Mouse (Mus musculus) hindbrain, embryonic 16.5 days (tissue): ENCODE measurements around the gene Zfp784. TPM values are rescaled to one million over a fixed set of nuclear protein-coding genes. Genes with fewer than 3 reads are reported as not detected.
"Not testable (repeated sequence)": the region's sequence is repeated elsewhere in the genome, so short reads cannot be mapped to it uniquely, and the experiment has no call there.

ENCODE experiments used
- ATAC-seq: fragments of 200-750 bp; cut with Nextera tagmentation; 2 replicates; pipeline ENCODE4 v1.8.0; 2017; ENCODE audit warnings: moderate TSS enrichment, moderate library complexity
- H3K27ac ChIP-seq: fragments of 300-500 bp; sonication (generic); 2 replicates; pipeline ENCODE4 v1.5.1; 2014; ENCODE audit warnings: low read depth, mild to moderate bottlenecking, control low read depth, low read length, moderate library complexity
- H3K27me3 ChIP-seq: fragments of 300-500 bp; sonication (generic); replicated peaks from 2 replicates; pipeline ENCODE4 v1.6.1; 2014; ENCODE audit warnings: low read length; ENCODE audit not compliant: control insufficient read depth, insufficient read depth
- H3K36me3 ChIP-seq: fragments of 300-500 bp; sonication (generic); 2 replicates; pipeline ENCODE4 v1.6.1; 2014; ENCODE audit warnings: mild to moderate bottlenecking, low read length, moderate library complexity, mixed read lengths; ENCODE audit not compliant: control insufficient read depth, insufficient read depth
- H3K4me1 ChIP-seq: fragments of 300-500 bp; sonication (generic); 2 replicates; pipeline ENCODE4 v1.6.1; 2014; ENCODE audit warnings: low read depth, low read length; ENCODE audit not compliant: control insufficient read depth, insufficient read depth
- H3K4me2 ChIP-seq: fragments of 300-500 bp; sonication (generic); 2 replicates; pipeline ENCODE4 v1.6.1; 2014; ENCODE audit warnings: mild to moderate bottlenecking, low read length, control low read depth, moderate library complexity
- H3K4me3 ChIP-seq: fragments of 300-500 bp; sonication (generic); 2 replicates; pipeline ENCODE4 v1.5.1; 2014; ENCODE audit warnings: mild to moderate bottlenecking, low read length, control low read depth, moderate library complexity
- H3K9ac ChIP-seq: fragments of 300-500 bp; sonication (generic); 2 replicates; pipeline ENCODE4 v1.6.1; 2014; ENCODE audit warnings: low read depth, mild to moderate bottlenecking, control low read depth, low read length, moderate library complexity
- H3K9me3 ChIP-seq: fragments of 300-500 bp; sonication (generic); 2 replicates; pipeline ENCODE4 v1.6.1; 2014; ENCODE audit warnings: mild to moderate bottlenecking, low read length, moderate library complexity; ENCODE audit not compliant: control insufficient read depth
- WGBS: fragments of 180-500 bp; shearing (Covaris S2); extraction: QIAGEN DNeasy Blood & Tissue Kit; methylation state at CpG from one replicate; pipeline ENCODE4 v1.1.7; 2014; 5-methylcytosine and 5-hydroxymethylcytosine counted together
- polyA plus RNA-seq: library from polyadenylated mRNA; unstranded; fragments of >200 nt; fragmentation: Nextera tagmentation; extraction: Ambion mirVana; gene quantifications from 2 replicates; pipeline ENCODE4 v1.2.1, GENCODE M21; 2015

Gene Zfp784
- polyA plus RNA-seq, 1 experiment from 2014 or later = 9.7 TPM

DNA sequence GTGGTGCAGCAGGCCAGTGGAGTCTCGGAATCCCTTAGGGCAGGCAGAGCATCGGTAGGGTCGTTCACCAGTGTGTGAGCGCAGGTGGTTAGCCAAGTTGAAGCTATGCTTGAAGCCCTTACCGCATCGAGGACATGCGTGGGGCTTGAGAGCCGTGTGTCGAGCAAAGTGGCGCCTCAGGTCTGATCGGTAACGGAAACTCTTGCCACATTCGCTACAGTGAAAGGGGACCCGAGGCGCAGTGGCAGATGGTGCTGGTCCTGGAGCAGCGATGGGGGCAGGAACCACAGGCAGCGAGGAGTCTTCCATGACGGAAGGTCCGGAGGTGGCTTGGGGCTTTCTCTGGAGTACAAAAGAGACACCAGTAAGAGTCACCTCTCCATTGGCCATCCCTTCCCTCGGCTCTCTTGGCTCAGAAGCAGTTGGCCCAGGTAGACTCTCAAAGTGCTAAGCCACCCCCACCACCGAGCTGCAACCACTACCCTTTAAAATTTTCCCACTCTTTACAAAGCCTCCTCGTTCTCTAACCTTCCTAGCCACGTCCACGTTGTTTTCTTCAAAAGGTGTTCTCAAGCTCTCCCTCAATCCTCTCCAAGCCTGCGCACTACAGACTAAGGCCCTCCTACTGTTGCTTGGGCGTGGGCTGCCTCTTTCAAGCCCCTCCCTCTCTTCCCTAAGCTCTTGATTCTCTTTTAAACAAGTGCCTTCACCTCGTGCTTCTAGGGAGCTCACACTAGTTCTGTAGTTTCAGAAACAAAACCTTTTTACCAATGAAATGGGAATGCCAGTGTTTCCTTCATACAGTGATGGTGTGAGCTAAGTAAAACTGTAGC lies 25.3 kb downstream of the Zfp784 start:
- WGBS = 92% methylated on average over 27 of the region's 27 CpGs
- Histone ChIP-seq H3K9me3 (no peaks in the 10 kb centered on the region), H3K36me3 (peaks cover 40% of the 10 kb centered on the region), H3K27me3 (no peaks in the 10 kb centered on the region), H3K4me1 (peaks cover 8% of the 10 kb centered on the region), H3K4me2 (no peak overlapping the region), H3K27ac (no peak overlapping the region), H3K9ac (no peak overlapping the region), H3K4me3 (no peak overlapping the region)
- ATAC-seq = no peak

GRCm38 (mm10) chr7:5008229-5008628 lies 30.0 kb downstream of the Zfp784 start:
- Histone ChIP-seq H3K4me3 (no peak overlapping the region), H3K4me2 (no peak overlapping the region), H3K27ac (no peak overlapping the region), H3K9me3 (no peaks in the 10 kb centered on the region), H3K36me3 (peaks cover 51% of the 10 kb centered on the region), H3K4me1 (no peaks in the 10 kb centered on the region), H3K27me3 (no peaks in the 10 kb centered on the region), H3K9ac (no peak overlapping the region)
- no peak for ATAC-seq
- 96% methylated on average over 25 of the region's 26 CpGs for WGBS

DNA sequence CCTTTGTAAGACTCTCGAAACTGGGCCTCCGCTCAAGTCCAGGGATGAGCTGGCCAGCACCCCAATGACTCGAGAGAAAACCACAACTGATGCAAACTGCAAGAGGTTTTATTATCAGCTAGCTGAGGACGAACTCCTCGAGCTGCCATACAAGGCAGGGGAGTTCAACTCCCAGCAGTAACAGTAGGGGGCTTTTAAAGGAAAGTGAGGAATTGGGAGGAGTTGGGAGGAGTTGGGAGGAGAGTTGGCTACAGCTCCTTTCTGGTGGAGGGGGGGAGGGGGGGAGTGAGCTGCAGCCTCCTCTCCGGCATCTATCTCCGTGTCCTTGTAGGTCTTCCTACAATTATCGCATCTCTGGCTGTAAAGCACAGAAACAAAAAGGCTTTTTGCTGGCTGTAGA lies 35.4 kb downstream of the Zfp784 start:
- not testable (repeated sequence) for H3K4me2 ChIP-seq, H3K9me3 ChIP-seq, H3K4me3 ChIP-seq, H3K9ac ChIP-seq, ATAC-seq, H3K27me3 ChIP-seq, H3K27ac ChIP-seq, H3K4me1 ChIP-seq
- peaks cover 11% of the 10 kb centered on the region; the same call in 1 of the 2 replicates for H3K36me3 ChIP-seq
- 63% methylated on average over 8 of the region's 8 CpGs for WGBS

- Histone ChIP-seq H3K27me3 (no peaks in the 10 kb centered on the region), H3K27ac (no peak overlapping the region), H3K4me1 (peaks cover 11% of the 10 kb centered on the region), H3K4me2 (no peak overlapping the region), H3K9ac (no peak overlapping the region), H3K4me3 (no peak overlapping the region), H3K36me3 (no peaks in the 10 kb centered on the region), H3K9me3 (no peaks in the 10 kb centered on the region)
- no peak for ATAC-seq
- WGBS = 65% methylated on average over 2 of the region's 2 CpGs
These were observed 38.4 kb downstream of the Zfp784 start for GRCm38 (mm10) chr7:4999876-5000275.

GRCm38 (mm10) chr7:4996934-4997333 lies 41.3 kb downstream of the Zfp784 start:
- H3K27ac ChIP-seq = peak overlapping the region; percentile 86; the same call in 1 of the 2 replicates
- peak overlapping the region; percentile 94 for H3K9ac ChIP-seq
- 0 out of 2 replicates have a peak, but pooled peaks cover 3% of the 10 kb centered on the region for H3K9me3 ChIP-seq
- H3K36me3 ChIP-seq = peaks cover 12% of the 10 kb centered on the region
- peak overlapping the region; percentile 93 for H3K4me2 ChIP-seq
- peak overlapping the region; percentile 56 for H3K4me3 ChIP-seq
- H3K4me1 ChIP-seq = peaks cover 29% of the 10 kb centered on the region
- no peaks in the 10 kb centered on the region for H3K27me3 ChIP-seq
- no peak for ATAC-seq
- 69% methylated on average over 6 of the region's 8 CpGs for WGBS

DNA sequence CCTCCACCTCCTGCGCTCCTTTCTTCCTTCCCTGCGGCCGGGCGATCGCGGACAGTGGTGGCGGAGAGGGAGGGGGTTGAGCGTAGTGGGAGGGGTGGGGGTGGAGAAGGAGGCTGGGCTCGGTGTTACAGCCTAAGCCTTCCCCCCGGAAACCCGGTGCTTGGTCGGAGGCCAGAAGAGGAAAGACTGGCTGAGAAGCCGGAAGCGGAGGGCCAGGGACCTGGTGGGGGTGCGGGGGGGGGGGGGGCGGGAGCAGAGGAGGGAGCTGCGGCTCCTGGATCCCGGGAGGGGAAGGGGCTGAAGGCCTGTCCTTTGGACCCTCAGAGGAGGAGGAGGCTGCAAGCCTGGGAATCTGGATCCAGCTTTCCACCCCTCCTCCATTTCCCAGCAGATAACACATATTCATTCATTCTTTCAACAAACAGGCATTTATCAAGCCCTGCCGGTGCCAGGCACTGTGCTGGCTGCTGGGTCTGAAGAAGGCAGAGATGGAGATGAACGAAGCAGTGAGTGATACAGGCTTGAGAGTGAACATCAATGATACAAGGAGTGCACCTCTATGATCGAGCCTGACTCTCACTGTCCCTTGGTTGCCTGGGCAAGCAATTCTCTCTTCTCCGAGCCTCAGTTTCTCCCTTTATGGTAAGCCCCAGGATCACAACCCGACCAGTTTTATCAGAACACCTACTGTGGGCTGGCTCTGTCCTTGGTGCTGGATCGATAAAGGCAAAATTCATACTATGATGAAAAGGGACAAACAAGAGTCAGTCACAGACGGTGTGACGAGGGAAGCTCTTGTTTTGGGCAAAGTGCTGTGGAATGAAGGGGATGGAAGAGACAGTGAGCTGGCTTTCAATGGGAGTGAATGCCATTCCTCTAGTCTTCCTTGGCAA lies 42.0 kb downstream of the Zfp784 start, which contains the start of gene Zfp579:
TSS of gene Zfp579 (minus strand) at position 156 of the 893 bp plus-strand sequence.
- 0 out of 2 replicates have a peak, but pooled peaks cover 3% of the 10 kb centered on the region for H3K9me3 ChIP-seq
- H3K36me3 ChIP-seq = peaks cover 12% of the 10 kb centered on the region
- peak within 1 kb of the TSS; percentile 93 for H3K4me2 ChIP-seq
- peak within 1 kb of the TSS; percentile 94 for H3K9ac ChIP-seq
- H3K4me1 ChIP-seq = peaks cover 29% of the 10 kb centered on the region
- peak within 1 kb of the TSS; percentile 86 for H3K27ac ChIP-seq
- 3% methylated on average over 20 of the region's 26 CpGs for WGBS
- peak; percentile 91 for ATAC-seq
- no peaks in the 10 kb centered on the region for H3K27me3 ChIP-seq
- H3K4me3 ChIP-seq = peak within 1 kb of the TSS; percentile 56

DNA sequence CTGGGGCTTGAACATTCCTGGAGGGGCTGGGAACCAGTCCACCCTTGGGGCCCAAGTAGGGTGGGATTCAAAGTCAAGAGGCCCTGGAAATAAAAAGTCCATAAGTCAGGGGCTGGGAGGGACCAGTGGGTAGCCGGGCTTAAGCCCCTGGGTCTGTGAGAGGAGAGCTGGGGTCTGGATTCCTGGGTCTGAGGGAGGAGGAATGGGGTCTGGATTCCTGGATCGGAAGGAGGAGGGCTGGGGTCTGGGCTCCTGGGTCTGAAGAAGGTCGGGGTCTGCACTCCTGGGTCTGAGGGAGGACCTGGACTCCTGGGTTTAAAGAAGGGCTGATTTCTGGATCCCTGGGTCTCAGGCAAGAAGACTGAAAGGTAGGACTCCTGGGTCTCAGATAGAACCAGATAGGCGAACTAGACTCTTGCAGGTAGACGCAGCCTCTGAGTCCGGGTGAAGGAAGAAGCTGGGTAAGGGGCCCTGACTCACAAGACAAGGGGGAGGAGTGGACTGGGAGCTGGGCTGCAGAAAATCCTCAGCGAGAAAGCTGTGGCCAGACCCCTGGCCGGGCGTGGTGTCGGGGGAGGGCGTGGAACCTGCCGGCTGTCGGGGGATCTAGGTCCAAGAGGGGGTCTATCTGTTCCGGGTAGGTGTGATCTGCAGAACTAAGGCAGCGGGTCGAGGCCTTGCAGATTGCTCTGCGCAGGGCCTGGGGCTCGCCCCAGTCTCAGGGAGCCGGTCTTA lies 42.8 kb downstream of the Zfp784 start:
- Histone ChIP-seq H3K27ac (peak overlapping the region; percentile 57), H3K4me1 (peaks cover 29% of the 10 kb centered on the region), H3K4me3 (peak overlapping the region; percentile 56), H3K27me3 (no peaks in the 10 kb centered on the region), H3K36me3 (peaks cover 18% of the 10 kb centered on the region), H3K9ac (peak overlapping the region; percentile 94), H3K9me3 (peaks cover 5% of the 10 kb centered on the region; the same call in 1 of the 2 replicates), H3K4me2 (peak overlapping the region; percentile 93)
- WGBS = 6% methylated on average over 19 of the region's 19 CpGs
- no peak for ATAC-seq

DNA sequence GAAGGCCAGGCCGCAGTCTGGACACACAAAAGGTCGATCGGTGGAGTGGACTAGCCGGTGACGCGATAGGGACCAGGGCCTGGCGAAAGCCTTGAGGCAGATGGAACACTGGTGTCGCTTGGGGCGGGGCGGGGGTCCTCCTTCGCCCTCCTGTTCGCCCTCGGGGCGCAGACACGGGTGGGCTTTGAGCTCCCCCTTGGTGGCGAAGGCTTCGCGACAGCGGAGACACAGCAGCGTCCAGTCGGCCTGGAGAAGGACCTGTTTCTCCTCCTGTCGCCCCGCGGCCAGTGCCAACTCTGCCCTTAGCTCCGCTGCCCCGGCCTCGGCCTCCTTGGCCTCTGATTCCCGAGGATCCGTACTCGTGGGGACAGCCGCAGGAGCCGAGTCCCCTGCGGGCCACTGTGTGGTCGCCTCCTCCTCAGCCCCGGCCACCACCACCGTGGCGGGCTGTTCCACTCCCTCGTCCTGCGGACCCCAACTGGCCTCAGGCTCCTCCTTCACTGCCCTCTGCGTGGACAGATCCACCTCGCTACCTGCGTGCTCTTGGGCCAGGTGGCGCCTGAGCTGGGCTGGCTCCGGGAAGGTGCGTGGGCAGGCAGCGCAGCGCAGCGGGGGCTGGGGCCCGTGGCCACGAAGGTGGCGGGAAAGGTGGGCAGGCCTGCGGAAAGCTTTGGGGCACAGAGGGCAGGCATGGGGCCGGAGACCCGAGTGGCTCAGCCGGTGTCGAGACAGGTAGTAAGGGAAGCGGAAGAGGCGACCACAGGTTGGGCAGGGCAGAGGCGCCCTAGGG lies 44.1 kb downstream of the Zfp784 start:
- Histone ChIP-seq H3K27ac (no peak overlapping the region), H3K4me3 (peak overlapping the region; percentile 56), H3K27me3 (no peaks in the 10 kb centered on the region), H3K36me3 (peaks cover 18% of the 10 kb centered on the region), H3K4me1 (peaks cover 29% of the 10 kb centered on the region), H3K9ac (peak overlapping the region; percentile 94; the same call in 1 of the 2 replicates), H3K4me2 (peak overlapping the region; percentile 93), H3K9me3 (peaks cover 5% of the 10 kb centered on the region; the same call in 1 of the 2 replicates)
- no peak for ATAC-seq
- WGBS = 51% methylated on average over 59 of the region's 59 CpGs
